Mouse (Mus musculus) small intestine, adult 10 weeks (tissue): ENCODE results near the gene Mst1r. TPM values are rescaled to one million over a fixed set of nuclear protein-coding genes. Genes with fewer than 3 reads are reported as not detected.

Experiments used
- polyA plus RNA-seq: library from polyadenylated mRNA; stranded (reverse); fragments of 350-450 nt; fragmentation: Illumina TruSeq; extraction: RNeasy Lipid Tissue Mini Kit (QIAGEN cat#74804); gene quantifications from one replicate; pipeline ENCODE4 v1.2.3, GENCODE M21; 2014; ENCODE audit warnings: low replicate concordance

Mst1r gene
- 0.97 TPM for polyA plus RNA-seq

GRCm38 (mm10) chr9:107906252-107906966 lies at the start of gene Mst1r:
Mst1r (plus strand) TSS chr9:107906873.

GRCm38 (mm10) chr9:107873137-107873536 lies 33.5 kb upstream of the Mst1r start, which contains the start of gene Rbm6:
Rbm6 (minus strand) TSS chr9:107873237.

GRCm38 (mm10) chr9:107887804-107888266 lies 18.8 kb upstream of the Mst1r start, which contains the start of gene Mon1a:
Mon1a (plus strand) TSS chr9:107888151.

GRCm38 (mm10) chr9:107928169-107928568 lies 21.5 kb downstream of the Mst1r start, which contains the start of gene Actl11:
Actl11 (plus strand) TSS chr9:107928469.

GRCm38 (mm10) chr9:107935374-107935773 lies 28.7 kb downstream of the Mst1r start, which contains the start of gene Camkv:
Camkv (plus strand) TSS chr9:107935674.

GRCm38 (mm10) chr9:107949922-107950235 lies 43.2 kb downstream of the Mst1r start, which contains the start of gene Traip:
Traip (plus strand) TSS chr9:107950136.

Other genes with a start within 250 kb of the Mst1r start
- not detected for gene Slc38a3, start 237.3 kb upstream of the Mst1r start, polyA plus RNA-seq
- not detected for gene Gnat1, start 227.2 kb upstream of the Mst1r start, polyA plus RNA-seq
- gene Sema3f, start 196.4 kb upstream of the Mst1r start, polyA plus RNA-seq = 0.37 TPM
- gene Rbm5, start 135.9 kb upstream of the Mst1r start, polyA plus RNA-seq = 132 TPM
- 162 TPM for gene Rbm6, start 33.6 kb upstream of the Mst1r start, polyA plus RNA-seq
- gene Mon1a, start 18.7 kb upstream of the Mst1r start, polyA plus RNA-seq = 0.15 TPM
- not detected for gene Actl11, start 21.6 kb downstream of the Mst1r start, polyA plus RNA-seq
- not detected for gene Camkv, start 28.8 kb downstream of the Mst1r start, polyA plus RNA-seq
- 0.56 TPM for gene Traip, start 43.3 kb downstream of the Mst1r start, polyA plus RNA-seq
- gene Uba7, start 68.6 kb downstream of the Mst1r start, polyA plus RNA-seq = 2.8 TPM
- gene Gm20661, start 76.2 kb downstream of the Mst1r start, polyA plus RNA-seq = 0.37 TPM
- gene Inka1, start 79.0 kb downstream of the Mst1r start, polyA plus RNA-seq = not detected
- not detected for gene Cdhr4, start 85.6 kb downstream of the Mst1r start, polyA plus RNA-seq
- gene Gm20662, start 89.5 kb downstream of the Mst1r start, polyA plus RNA-seq = not detected
- gene Ip6k1, start 95.6 kb downstream of the Mst1r start, polyA plus RNA-seq = 16.9 TPM
- gene Gmppb, start 142.4 kb downstream of the Mst1r start, polyA plus RNA-seq = 0.67 TPM
- 0.26 TPM for gene Amigo3, start 146.3 kb downstream of the Mst1r start, polyA plus RNA-seq
- not detected for gene Mst1, start 173.6 kb downstream of the Mst1r start, polyA plus RNA-seq
- gene Rnf123, start 176.5 kb downstream of the Mst1r start, polyA plus RNA-seq = 1.1 TPM
- gene Apeh, start 187.7 kb downstream of the Mst1r start, polyA plus RNA-seq = 22.8 TPM